Mouse (Mus musculus) lung, postnatal 36 days (tissue): ENCODE measurements at regions not wholly inside any gene's neighbourhood (a gene's known extent, or its start where the extent isn't known, plus 50 kb on each side); places are given as distances from the start of the nearest gene placed in this dataset.
A peak's percentile ranks its signal among the peaks of the same experiment; 100 is the strongest.

ENCODE experiments used
- DNase-seq: peaks from one replicate; pipeline ENCODE4 v3.0.0; 2022; ENCODE audit warnings: mixed read lengths

- no peak for DNase-seq
Observed at GRCm38 (mm10) chr4:89396020-89396419, 85.2 kb upstream of the Cdkn2b start.

DNA sequence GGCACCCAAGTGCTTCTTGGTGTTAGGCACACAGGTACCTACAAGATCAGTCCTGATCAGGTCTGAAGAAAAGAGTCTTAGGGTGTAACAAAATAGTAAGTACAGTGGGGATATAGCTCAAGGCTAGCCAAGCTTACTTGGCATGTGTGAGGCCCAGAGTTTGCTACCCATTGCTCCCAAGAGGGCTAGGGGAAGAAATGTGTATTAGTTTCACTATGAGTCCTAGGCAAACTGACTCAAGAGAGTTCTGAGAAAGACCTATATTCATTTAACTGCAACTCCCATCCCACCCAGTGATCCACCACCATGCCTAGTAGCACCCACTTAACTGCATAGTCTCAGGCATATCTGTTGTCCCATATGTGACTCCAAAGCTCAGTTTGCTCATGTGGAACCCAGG, 84.5 kb upstream of the Cdkn2b start:
- DNase-seq = no peak

DNA sequence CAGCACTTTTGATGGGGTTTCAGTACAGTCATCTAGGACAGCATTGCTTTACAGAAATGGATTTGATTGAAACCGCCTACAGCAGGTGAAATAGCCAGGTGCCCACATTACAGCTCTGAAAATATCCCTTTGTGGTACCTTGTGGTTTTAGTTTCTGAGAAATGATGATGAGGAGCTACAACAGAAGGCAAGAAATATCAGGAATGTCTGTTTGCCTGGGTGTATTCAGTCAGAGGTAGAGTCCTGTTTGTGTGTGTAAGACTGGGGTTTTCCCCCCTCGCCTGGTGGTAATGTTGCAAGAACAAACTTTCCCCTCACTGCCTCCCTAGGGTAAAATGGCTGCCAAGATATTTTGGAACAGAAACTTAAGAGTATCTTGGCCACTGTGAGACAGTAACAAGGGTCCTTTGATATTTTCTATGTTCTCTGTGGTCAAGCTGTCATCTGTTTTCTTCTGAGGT, 82.4 kb upstream of the Cdkn2b start:
- peak; percentile 4 for DNase-seq

DNA sequence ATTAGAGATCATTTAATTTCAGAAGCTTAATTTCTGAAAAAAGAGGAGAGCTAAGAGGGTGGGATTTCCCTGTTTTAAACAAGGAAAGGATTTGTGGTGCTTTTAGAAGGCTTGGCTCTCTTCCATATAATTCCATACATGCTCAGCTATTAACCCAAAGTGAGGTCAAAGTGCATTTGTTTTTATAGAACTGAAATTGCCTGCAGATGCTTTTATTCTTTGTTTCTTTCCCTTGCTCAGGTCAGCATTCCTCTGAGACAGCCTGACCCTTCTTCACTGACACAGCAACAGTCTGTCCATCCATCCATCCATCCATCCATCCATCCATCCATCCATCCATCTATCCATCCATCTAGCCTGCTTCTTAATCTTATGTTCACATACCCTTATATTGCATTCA, 82.0 kb upstream of the Cdkn2b start:
- no peak for DNase-seq

DNA sequence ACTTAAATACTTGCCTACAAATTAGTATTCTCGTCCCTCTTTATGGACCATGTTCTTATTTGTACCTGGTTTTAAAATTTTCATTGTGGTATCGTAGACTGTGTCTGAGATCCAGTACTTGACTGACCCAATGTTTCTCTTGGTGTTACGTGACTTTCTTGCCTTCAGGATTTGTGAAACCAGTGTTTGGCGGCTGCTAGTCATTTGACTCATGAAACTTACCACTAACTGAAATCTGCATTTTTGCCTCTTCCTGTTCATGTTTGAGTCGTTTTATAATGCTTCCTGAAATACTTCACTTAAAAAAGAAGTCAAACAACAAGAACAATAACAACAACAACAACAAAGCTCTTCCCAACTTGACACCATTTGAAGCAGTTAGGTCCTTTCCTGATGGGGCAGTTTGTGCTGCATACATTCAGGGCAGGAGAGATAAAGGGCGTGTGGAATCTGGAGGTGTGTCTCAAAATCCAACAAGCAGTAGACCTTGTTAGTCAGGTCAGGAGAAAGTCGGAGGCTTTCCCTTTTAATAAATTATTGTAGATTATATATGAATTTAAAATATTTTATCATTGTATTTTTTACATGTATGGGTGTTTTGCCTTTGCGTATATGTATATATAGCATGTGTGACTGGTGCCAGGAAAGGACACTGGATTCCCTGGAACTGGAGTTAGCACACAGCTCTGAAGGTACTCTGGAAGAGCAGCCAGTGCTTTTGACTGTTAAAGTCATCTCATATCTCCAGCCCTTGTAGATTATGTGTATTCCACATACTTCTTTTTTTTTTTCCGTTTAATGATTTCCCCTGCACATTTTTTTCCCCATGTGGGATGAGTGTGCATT, 80.8 kb upstream of the Cdkn2b start:
- no peak for DNase-seq

DNA sequence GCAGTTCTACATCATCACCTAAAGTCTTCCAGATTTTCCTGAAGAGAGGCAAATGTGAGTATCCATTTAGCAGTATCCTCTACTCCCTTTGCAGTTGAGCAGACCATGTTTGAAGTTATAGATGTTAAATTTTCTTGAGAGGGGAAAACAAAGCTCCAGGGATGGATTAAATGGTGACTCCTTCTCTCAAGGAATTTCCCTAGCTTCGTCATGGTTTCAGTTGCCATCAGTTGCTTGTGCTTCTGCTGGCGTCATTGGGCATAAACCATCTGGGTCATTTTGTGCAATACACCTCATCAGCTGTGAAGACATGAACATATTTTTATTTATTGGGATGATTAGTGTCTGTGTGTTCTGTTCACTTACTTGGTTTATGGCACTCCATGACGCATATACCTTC, 72.7 kb upstream of the Cdkn2b start:
- DNase-seq = no peak

DNA sequence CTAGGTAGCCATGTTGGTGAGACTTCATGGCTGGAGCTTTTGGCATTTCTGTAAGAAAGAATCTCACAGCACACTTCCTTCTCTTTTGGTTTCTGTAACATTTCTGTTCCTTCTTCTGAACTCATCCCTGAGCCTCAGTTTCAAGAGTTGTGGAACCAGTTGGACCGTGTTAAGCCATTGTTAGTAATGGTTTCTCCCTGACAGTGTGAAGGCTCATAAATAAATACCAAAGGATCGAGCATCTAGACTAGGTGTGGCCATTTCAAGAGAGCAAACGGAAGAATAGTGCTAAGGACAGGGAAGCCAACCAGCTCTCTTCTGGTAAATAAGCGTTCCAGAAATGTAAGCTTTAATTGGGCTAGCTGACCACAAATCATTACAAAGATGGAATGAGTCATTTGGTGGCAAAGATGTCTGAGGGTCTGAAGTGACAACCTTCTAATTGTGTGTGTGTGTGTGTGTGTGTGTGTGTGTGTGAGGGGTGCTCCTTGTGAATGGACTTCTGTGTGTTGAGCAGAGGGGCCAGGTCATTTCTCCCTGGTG, 71.7 kb upstream of the Cdkn2b start:
- DNase-seq = no peak

DNA sequence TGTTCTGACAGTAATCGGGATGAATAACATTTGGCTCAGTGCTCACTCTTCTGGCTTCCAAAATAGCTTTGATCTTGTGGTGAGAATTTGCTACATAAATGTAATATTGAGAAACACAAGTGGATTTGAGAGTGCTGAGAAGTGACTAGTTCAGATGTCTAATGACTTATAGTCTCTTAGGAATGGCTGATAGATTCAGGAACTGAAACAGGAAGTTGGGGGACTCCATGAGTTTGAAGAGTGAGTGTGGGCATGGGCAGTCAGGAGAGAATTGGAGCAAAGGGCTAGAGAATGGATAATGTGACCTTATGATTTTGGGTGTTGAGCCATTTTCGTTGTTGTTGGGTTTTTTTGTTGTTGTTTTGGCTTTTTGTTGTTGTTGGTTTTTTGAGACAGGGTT, 70.9 kb upstream of the Cdkn2b start:
- peak; percentile 13 for DNase-seq

GRCm38 (mm10) chr4:89381077-89381476, 70.2 kb upstream of the Cdkn2b start:
- DNase-seq = no peak

DNA sequence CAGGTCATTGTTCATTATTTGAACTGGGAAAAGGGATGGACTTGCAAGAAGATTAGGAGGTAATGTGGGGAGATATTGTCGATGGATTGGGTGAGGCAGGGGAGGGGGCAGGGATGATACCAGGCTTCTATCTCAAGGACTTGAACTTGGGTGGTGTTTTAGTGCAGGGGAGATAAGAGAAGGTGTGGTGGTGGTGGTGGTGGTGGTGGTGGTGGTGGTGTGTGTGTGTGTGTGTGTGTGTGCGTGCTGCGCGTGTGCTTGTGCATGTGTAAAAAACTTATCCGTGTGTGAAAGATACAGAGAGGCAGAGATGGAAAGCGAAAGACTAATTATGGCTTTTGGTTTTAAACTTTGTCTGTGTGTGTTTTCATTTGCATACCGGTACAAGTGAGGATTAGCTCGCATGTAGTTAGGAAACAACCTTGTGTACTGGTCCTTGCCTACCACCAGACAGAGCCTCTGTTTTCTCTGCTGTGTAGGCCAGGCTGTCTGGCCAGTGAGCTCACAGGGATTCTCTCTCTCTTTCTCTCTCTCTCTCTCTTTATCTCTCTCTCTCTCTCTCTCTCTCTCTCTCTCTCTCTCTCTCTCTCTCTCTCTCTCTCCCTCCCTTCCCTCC, 69.6 kb upstream of the Cdkn2b start:
- no peak for DNase-seq

DNA sequence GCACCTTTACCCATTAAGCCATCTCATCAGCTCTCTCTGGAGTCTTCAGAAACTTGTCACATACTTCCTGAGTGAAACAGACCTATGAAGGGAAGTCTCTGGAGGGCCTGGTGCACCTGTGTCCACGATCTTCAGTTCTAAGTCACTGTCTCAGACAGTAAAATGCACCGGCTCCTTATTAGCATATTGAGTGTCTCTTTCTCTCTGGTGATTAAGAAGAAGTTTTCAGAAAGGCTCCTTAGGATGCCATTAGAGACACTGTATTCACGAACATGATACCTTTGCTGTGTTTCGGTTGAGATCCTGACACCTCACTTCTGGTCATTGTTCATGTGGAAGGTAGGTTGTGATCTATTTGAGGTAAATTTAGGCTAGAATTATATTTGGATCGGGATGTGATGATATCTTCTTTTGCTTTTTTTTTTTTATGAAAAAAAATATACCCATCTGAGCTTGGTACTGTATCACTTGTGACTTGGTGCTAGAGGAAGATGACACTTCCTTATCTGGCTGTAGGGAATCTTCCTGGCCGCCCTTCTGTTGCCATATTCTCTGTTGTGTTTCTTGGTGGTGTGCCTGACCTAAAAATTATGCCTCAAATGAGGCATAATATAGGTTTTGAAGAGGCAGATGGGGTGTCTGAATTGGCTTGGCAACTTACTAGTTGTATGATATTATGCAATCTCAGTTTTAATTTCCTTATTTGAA, 68.9 kb upstream of the Cdkn2b start:
- DNase-seq = no peak

GRCm38 (mm10) chr4:89372631-89373030, 61.8 kb upstream of the Cdkn2b start:
- DNase-seq = no peak

DNA sequence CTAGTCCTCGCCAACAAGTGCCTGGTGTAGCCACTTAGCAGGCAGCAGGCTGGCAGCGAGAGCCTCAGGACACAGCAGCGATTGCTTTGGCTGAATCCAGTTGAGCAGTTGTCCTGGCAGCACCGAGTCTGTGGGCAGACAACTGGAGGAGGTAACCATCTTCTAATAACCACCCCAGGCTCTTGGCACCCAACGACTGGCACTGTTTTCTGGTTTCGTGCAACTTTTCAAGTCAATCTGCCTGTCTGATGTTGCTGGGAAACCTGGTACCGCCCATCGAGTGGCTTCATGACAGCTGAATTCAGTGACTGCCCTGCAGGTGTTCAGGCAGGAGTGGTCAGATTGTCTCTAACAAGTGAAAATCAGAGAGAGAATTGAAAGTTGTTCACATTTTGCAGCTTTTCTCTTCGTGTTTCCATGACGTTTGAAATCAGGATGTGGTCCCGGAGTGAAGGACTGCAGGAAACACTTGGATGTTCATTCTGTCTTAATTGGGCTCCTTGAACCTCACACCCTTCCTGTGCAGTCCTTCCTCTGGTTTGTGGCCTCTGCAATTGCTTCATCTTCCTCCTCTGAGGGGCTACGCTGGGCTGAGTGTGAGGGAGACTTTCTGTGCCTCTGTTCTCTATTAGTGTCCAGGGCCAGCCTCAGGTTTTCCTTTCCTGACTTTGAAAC, 58.1 kb upstream of the Cdkn2b start:
- DNase-seq = no peak

DNA sequence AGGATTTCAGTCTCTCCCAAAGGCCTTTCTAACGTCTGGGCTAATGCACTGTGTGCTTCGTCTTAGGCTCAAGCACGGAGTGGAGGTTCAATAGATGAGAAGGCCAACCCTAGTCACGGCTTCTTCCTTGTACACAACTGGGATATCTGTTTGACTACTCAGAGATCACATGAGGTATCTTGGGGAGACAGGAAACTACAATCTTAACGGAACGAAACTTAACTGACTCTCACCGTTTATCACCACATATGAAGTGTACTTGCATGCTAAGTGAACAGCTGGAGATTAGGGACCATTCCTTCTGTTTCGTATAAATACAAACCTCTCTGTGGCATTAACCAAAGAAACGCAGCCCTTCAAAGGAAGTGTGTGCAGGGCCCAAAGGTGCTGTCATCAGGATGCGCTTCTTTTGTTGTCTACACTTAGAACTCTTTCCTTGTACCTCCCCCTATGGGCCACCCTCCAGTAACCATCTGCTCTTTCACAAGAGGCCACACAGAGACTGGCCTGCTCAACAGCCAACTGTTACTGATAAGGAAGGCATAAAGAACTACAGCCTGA, 55.8 kb upstream of the Cdkn2b start:
- DNase-seq = no peak

DNA sequence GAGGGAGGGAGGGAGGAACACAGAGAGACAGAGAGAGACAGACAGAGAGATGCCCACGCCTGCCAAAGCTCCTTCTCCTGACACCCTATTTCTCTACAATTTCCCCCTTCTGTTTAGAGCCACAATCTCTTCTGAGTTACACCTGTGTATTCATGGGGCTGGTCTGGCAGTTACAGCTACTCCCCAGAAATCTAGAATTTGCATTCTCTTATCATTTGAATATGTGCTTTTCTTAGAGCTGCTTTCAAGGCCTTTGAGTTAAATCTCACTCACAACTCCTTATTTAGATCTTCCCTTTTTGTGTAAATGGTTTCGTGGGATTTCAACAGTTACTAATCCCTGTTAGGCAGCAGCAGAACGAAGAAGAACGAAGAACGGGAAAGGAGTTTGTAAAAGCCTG, 55.0 kb upstream of the Cdkn2b start:
- no peak for DNase-seq

- DNase-seq = no peak
Observed at GRCm38 (mm10) chr4:89363150-89363683, 52.4 kb upstream of the Cdkn2b start.

DNA sequence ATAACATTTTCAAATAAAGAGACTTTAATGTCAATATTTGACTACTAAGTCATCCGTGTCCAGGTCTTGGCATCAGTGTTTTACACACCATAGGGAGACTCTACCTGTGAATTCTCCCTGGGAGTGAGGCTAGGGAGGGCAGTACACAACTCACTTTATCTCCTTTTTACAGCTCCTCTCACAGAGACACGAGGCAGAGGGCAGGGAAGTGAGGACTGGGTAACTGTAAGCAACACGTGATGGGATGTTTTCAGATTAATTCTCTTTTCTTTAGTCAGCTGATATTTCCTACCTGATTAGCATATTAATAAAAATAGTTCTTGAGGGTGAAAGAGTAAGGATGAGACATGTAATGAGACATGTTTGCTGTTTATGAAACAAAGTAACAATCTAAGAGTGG, 51.8 kb upstream of the Cdkn2b start:
- no peak for DNase-seq

DNA sequence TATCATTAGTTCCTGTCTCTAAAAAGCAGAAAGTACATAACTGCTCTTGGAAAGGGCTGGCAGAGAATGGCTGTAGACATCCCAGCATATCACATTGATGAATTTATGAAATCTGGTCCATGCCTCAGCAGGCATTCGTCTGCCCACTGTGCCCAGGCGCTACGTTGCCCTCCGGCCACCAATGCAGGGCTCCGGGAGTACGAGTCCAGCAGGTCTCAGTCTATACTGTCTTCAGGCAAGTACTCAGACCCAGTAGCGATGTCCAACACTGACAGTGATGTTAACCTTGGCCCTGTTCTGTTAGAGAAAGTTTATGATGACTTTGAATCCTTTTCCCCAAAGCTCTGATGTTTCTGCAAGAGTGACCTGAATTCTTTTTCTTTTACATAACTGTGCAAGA, 50.5 kb upstream of the Cdkn2b start:
- DNase-seq = no peak
